Mouse (Mus musculus): Measurements from ENCODE around the gene Ss18l1. TPM values are rescaled to one million over a fixed set of nuclear protein-coding genes. Genes with fewer than 3 reads are reported as not detected.

Gene Ss18l1
- polyA plus RNA-seq (2015; fragmentation: Nextera tagmentation; extraction: Ambion mirVana): 52.7 TPM in 2 replicates

GRCm38 (mm10) chr2:180042256-180042857 lies at the start of gene Ss18l1, which contains the start of gene Psma7:
Ss18l1 (plus strand) TSS chr2:180042509.
Psma7 (minus strand) TSS chr2:180042433.
- Histone ChIP-seq H3K9ac (peak within 1 kb of the TSS; percentile 98), H3K4me1 (replicated peaks) (peaks cover 52% of the 10 kb centered on the region), H3K27me3 (no peaks in the 10 kb centered on the region), H3K9me3 (no peaks in the 10 kb centered on the region), H3K4me3 (peak within 1 kb of the TSS; percentile 95), H3K27ac (peak within 1 kb of the TSS; percentile 99), H3K4me2 (peak within 1 kb of the TSS; percentile 81), H3K36me3 (peaks cover 35% of the 10 kb centered on the region)
- ATAC-seq (ENCODE audit: low FRiP score): peak; percentile 97
- under 1% methylated on average over 70 of the region's 78 CpGs for WGBS

GRCm38 (mm10) chr2:179993071-179993470 lies 49.2 kb upstream of the Ss18l1 start:
- Histone ChIP-seq H3K4me1 (replicated peaks) (no peaks in the 10 kb centered on the region), H3K4me2 (no peak overlapping the region), H3K4me3 (no peak overlapping the region), H3K9me3 (no peaks in the 10 kb centered on the region), H3K9ac (no peak overlapping the region), H3K27me3 (0 out of 2 replicates have a peak, but pooled peaks cover 3% of the 10 kb centered on the region), H3K27ac (no peak overlapping the region), H3K36me3 (no peaks in the 10 kb centered on the region)
- ATAC-seq (ENCODE audit: low FRiP score): no peak
- WGBS: 91% methylated on average over 5 of the region's 5 CpGs

- no peak overlapping the region for H3K9ac ChIP-seq
- H3K4me3 ChIP-seq: no peak overlapping the region
- no peak overlapping the region for H3K27ac ChIP-seq
- no peaks in the 10 kb centered on the region for H3K4me1 ChIP-seq (replicated peaks)
- no peak for ATAC-seq (ENCODE audit: low FRiP score)
- no peak overlapping the region for H3K4me2 ChIP-seq
- H3K36me3 ChIP-seq: no peaks in the 10 kb centered on the region
- WGBS: 76% methylated on average over 4 of the region's 4 CpGs
- no peaks in the 10 kb centered on the region for H3K9me3 ChIP-seq
- 0 out of 2 replicates have a peak, but pooled peaks cover 3% of the 10 kb centered on the region for H3K27me3 ChIP-seq
These were observed 43.9 kb upstream of the Ss18l1 start for GRCm38 (mm10) chr2:179998431-179998830.

- 95% methylated on average over 9 of the region's 9 CpGs for WGBS
- H3K9ac ChIP-seq: no peak overlapping the region
- no peak for ATAC-seq (ENCODE audit: low FRiP score)
- H3K27me3 ChIP-seq: 0 out of 2 replicates have a peak, but pooled peaks cover 3% of the 10 kb centered on the region
- no peaks in the 10 kb centered on the region for H3K36me3 ChIP-seq
- H3K9me3 ChIP-seq: no peaks in the 10 kb centered on the region
- H3K27ac ChIP-seq: no peak overlapping the region
- H3K4me3 ChIP-seq: no peak overlapping the region
- H3K4me1 ChIP-seq (replicated peaks): no peaks in the 10 kb centered on the region
- H3K4me2 ChIP-seq: no peak overlapping the region
These were observed 40.7 kb upstream of the Ss18l1 start for GRCm38 (mm10) chr2:180001635-180002034.

- no peak for ATAC-seq (ENCODE audit: low FRiP score)
- H3K36me3 ChIP-seq: no peaks in the 10 kb centered on the region
- no peaks in the 10 kb centered on the region for H3K4me1 ChIP-seq (replicated peaks)
- no peak overlapping the region for H3K9ac ChIP-seq
- no peak overlapping the region for H3K4me2 ChIP-seq
- H3K4me3 ChIP-seq: no peak overlapping the region
- no peaks in the 10 kb centered on the region for H3K27me3 ChIP-seq
- no peak overlapping the region for H3K27ac ChIP-seq
- 61% methylated on average over 5 of the region's 5 CpGs for WGBS
- H3K9me3 ChIP-seq: no peaks in the 10 kb centered on the region
These were observed 36.5 kb upstream of the Ss18l1 start for GRCm38 (mm10) chr2:180005656-180006351.

- Histone ChIP-seq H3K27ac (no peak overlapping the region), H3K4me3 (no peak overlapping the region), H3K9ac (no peak overlapping the region), H3K4me2 (no peak overlapping the region), H3K36me3 (no peaks in the 10 kb centered on the region), H3K4me1 (replicated peaks) (no peaks in the 10 kb centered on the region), H3K9me3 (no peaks in the 10 kb centered on the region), H3K27me3 (no peaks in the 10 kb centered on the region)
- 60% methylated on average over 9 of the region's 9 CpGs for WGBS
- no peak for ATAC-seq (ENCODE audit: low FRiP score)
These were observed 35.8 kb upstream of the Ss18l1 start for GRCm38 (mm10) chr2:180006352-180007017.

GRCm38 (mm10) chr2:180010686-180011085 lies 31.6 kb upstream of the Ss18l1 start:
- WGBS: 95% methylated on average over 7 of the region's 7 CpGs
- Histone ChIP-seq H3K4me1 (replicated peaks) (no peaks in the 10 kb centered on the region), H3K4me2 (no peak overlapping the region), H3K27me3 (no peaks in the 10 kb centered on the region), H3K9ac (no peak overlapping the region), H3K27ac (no peak overlapping the region), H3K4me3 (no peak overlapping the region), H3K9me3 (no peaks in the 10 kb centered on the region), H3K36me3 (no peaks in the 10 kb centered on the region)
- no peak for ATAC-seq (ENCODE audit: low FRiP score)

- no peaks in the 10 kb centered on the region for H3K9me3 ChIP-seq
- H3K4me1 ChIP-seq (replicated peaks): no peaks in the 10 kb centered on the region
- no peak overlapping the region for H3K4me3 ChIP-seq
- no peaks in the 10 kb centered on the region for H3K36me3 ChIP-seq
- no peak overlapping the region for H3K27ac ChIP-seq
- ATAC-seq (ENCODE audit: low FRiP score): no peak
- 85% methylated on average over 6 of the region's 6 CpGs for WGBS
- H3K27me3 ChIP-seq: no peaks in the 10 kb centered on the region
- H3K4me2 ChIP-seq: no peak overlapping the region
- no peak overlapping the region for H3K9ac ChIP-seq
These were observed 30.9 kb upstream of the Ss18l1 start for GRCm38 (mm10) chr2:180011370-180011769.

- no peak overlapping the region for H3K9ac ChIP-seq
These were observed 28.6 kb upstream of the Ss18l1 start for GRCm38 (mm10) chr2:180013686-180014085.

GRCm38 (mm10) chr2:180017632-180018031 lies 24.7 kb upstream of the Ss18l1 start:
- no peak for ATAC-seq (ENCODE audit: low FRiP score)
- no peaks in the 10 kb centered on the region for H3K4me1 ChIP-seq (replicated peaks)

More at GRCm38 (mm10) chr2:180013686-180014085, 28.6 kb upstream of the Ss18l1 start:
- WGBS: 94% methylated on average over 7 of the region's 7 CpGs
- Histone ChIP-seq H3K36me3 (no peaks in the 10 kb centered on the region), H3K27me3 (no peaks in the 10 kb centered on the region), H3K4me2 (no peak overlapping the region), H3K9me3 (no peaks in the 10 kb centered on the region), H3K27ac (no peak overlapping the region), H3K4me1 (replicated peaks) (no peaks in the 10 kb centered on the region), H3K4me3 (no peak overlapping the region)
- ATAC-seq (ENCODE audit: low FRiP score): no peak

GRCm38 (mm10) chr2:180018573-180018972 lies 23.7 kb upstream of the Ss18l1 start:
- H3K4me3 ChIP-seq: no peak overlapping the region
- H3K4me1 ChIP-seq (replicated peaks): 0 out of 2 replicates have a peak, but pooled peaks cover under 1% of the 10 kb centered on the region
- H3K9ac ChIP-seq: no peak overlapping the region
- peaks cover 32% of the 10 kb centered on the region for H3K27me3 ChIP-seq
- H3K27ac ChIP-seq: no peak overlapping the region
- ATAC-seq (ENCODE audit: low FRiP score): no peak
- H3K36me3 ChIP-seq: no peaks in the 10 kb centered on the region
- H3K9me3 ChIP-seq: no peaks in the 10 kb centered on the region
- 85% methylated on average over 9 of the region's 9 CpGs for WGBS
- no peak overlapping the region for H3K4me2 ChIP-seq

More at GRCm38 (mm10) chr2:180017632-180018031, 24.7 kb upstream of the Ss18l1 start:
- 73% methylated on average over 4 of the region's 4 CpGs for WGBS
- Histone ChIP-seq H3K9me3 (no peaks in the 10 kb centered on the region), H3K9ac (no peak overlapping the region), H3K4me2 (no peak overlapping the region), H3K27me3 (peaks cover 22% of the 10 kb centered on the region), H3K27ac (no peak overlapping the region), H3K36me3 (no peaks in the 10 kb centered on the region), H3K4me3 (no peak overlapping the region)

GRCm38 (mm10) chr2:180020091-180020661 lies 22.1 kb upstream of the Ss18l1 start:
- no peak for ATAC-seq (ENCODE audit: low FRiP score)
- H3K4me3 ChIP-seq: no peak overlapping the region
- H3K9ac ChIP-seq: no peak overlapping the region
- WGBS: 70% methylated on average over 7 of the region's 7 CpGs
- H3K4me1 ChIP-seq (replicated peaks): peaks cover 7% of the 10 kb centered on the region; the same call in 1 of the 2 replicates
- peaks cover 32% of the 10 kb centered on the region for H3K27me3 ChIP-seq
- no peaks in the 10 kb centered on the region for H3K9me3 ChIP-seq
- H3K4me2 ChIP-seq: no peak overlapping the region
- H3K36me3 ChIP-seq: no peaks in the 10 kb centered on the region
- H3K27ac ChIP-seq: no peak overlapping the region

Data from hindbrain, embryonic 13.5 days (tissue).